Mouse (Mus musculus) limb, embryonic 10.5 days (tissue): Measurements from ENCODE around the gene Fam114a1. TPM values are rescaled to one million over a fixed set of nuclear protein-coding genes. Genes with fewer than 3 reads are reported as not detected.
A peak's percentile ranks its signal among the peaks of the same experiment; 100 is the strongest.

Experiments
- DNase-seq: peaks from one replicate; pipeline ENCODE4 v3.0.0-alpha.2; 2017; ENCODE audit warnings: low spot score
- H3K27ac ChIP-seq: fragments of 300-500 bp; sonication (generic); 2 replicates; pipeline ENCODE4 v1.5.1; 2016; ENCODE audit warnings: mild to moderate bottlenecking
- H3K27me3 ChIP-seq: fragments of 300-500 bp; sonication (generic); 2 replicates; pipeline ENCODE4 v1.6.1; 2016; ENCODE audit warnings: low read depth, mild to moderate bottlenecking; ENCODE audit not compliant: poor library complexity, severe bottlenecking
- H3K36me3 ChIP-seq: fragments of 300-500 bp; sonication (generic); 2 replicates; pipeline ENCODE4 v1.6.1; 2016; ENCODE audit warnings: mild to moderate bottlenecking, moderate library complexity
- H3K4me1 ChIP-seq: fragments of 300-500 bp; sonication (generic); 2 replicates; pipeline ENCODE4 v1.6.1; 2016
- H3K4me3 ChIP-seq: fragments of 300-500 bp; sonication (generic); 2 replicates; pipeline ENCODE4 v1.5.1; 2016; ENCODE audit warnings: mild to moderate bottlenecking, moderate library complexity
- H3K9me3 ChIP-seq: fragments of 300-500 bp; sonication (generic); replicated peaks from 2 replicates; pipeline ENCODE4 v1.6.1; 2016; ENCODE audit warnings: mild to moderate bottlenecking
- WGBS: fragments of 180-500 bp; shearing (Covaris S2); methylation state at CpG from one replicate; pipeline ENCODE4 v1.1.7; 2016; 5-methylcytosine and 5-hydroxymethylcytosine counted together
- polyA plus RNA-seq: library from polyadenylated mRNA; unstranded; fragments of >200 nt; fragmentation: Nextera tagmentation; extraction: Ambion mirVana; gene quantifications from 2 replicates; pipeline ENCODE4 v1.2.1, GENCODE M21; 2016

The Fam114a1 gene
- polyA plus RNA-seq, 1 experiment from 2014 or later = 18.3 TPM

DNA sequence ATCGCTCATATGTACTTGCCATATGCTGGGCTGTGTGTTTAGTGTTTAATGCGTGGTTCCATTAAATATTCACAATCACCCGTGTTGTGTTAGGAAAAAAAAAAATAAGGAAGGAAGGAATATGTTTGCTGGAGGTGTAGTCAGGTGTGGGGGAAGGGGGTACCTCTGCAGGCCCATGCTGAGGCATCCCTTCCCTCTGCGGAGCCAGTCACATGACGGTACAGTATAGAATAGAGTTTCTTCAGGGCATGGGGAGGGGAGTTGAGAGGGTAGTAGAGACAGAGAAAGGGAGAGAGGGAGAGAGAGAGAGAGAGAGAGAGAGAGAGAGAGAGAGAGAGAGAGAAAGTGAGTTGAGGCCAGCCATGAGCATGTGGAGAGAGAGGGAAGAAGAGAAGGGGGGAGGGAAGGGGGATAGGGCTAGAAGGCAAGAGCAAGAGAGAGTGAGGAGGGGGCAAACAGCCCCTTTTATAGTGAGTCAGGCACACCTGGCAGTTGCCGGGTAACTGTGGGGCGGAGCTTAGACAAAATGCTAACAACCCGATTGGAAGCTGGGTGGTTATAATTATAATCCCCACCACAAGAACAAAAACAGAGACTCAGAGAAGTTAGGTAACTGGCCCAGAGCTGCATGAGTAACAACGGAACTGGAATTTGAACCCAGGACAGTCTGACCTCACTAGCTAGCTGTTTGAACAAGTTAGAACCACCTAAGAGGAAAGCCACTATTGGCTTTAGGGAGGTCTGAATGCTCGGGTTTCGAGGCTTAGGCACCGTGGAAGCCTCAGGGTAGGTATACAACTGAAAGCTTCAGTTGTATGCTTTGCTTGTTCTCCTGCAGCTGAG is 76.8 kb downstream of the Fam114a1 start:
- H3K9me3 ChIP-seq = no peaks in the 10 kb centered on the region
- no peak overlapping the region for H3K4me3 ChIP-seq
- DNase-seq = no peak
- H3K27me3 ChIP-seq = no peaks in the 10 kb centered on the region
- H3K36me3 ChIP-seq = no peaks in the 10 kb centered on the region
- 69% methylated on average over 12 of the region's 12 CpGs for WGBS
- H3K27ac ChIP-seq = no peak overlapping the region
- H3K4me1 ChIP-seq = peaks cover 11% of the 10 kb centered on the region

GRCm38 (mm10) chr5:65047285-65047855 is 77.5 kb downstream of the Fam114a1 start:
- Histone ChIP-seq H3K27ac (no peak overlapping the region), H3K36me3 (no peaks in the 10 kb centered on the region), H3K9me3 (no peaks in the 10 kb centered on the region), H3K27me3 (no peaks in the 10 kb centered on the region), H3K4me1 (peaks cover 16% of the 10 kb centered on the region), H3K4me3 (no peak overlapping the region)
- DNase-seq = no peak
- 80% methylated on average over 12 of the region's 12 CpGs for WGBS

- Histone ChIP-seq H3K27me3 (no peaks in the 10 kb centered on the region), H3K36me3 (no peaks in the 10 kb centered on the region), H3K27ac (no peak overlapping the region), H3K9me3 (no peaks in the 10 kb centered on the region), H3K4me3 (no peak overlapping the region), H3K4me1 (peaks cover 27% of the 10 kb centered on the region)
- DNase-seq = no peak
- WGBS = 86% methylated on average over 5 of the region's 5 CpGs
Measured at GRCm38 (mm10) chr5:65049880-65050279, 80.0 kb downstream of the Fam114a1 start.

DNA sequence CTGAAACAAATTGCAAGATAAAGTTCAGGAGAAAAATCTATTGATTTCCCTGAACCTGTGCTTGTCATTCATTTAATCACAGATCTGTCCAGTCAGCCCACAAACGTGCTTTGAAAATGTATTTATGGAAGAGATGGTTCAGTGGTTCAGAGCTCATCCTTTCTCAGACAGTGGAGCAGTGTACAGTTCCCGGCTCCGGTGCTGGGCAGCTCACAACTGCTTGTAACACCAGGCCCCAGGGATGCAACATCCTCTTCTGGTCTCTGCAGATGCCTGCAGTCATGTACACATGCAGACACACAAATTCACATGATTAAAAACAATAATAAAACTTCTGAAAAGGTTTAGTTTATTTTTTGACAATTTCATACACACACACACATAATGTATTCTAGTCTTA is 81.6 kb downstream of the Fam114a1 start:
- Histone ChIP-seq H3K4me3 (no peak overlapping the region), H3K9me3 (no peaks in the 10 kb centered on the region), H3K27me3 (no peaks in the 10 kb centered on the region), H3K4me1 (peaks cover 25% of the 10 kb centered on the region), H3K36me3 (no peaks in the 10 kb centered on the region), H3K27ac (no peak overlapping the region)
- no peak for DNase-seq
- 87% methylated on average over 3 of the region's 3 CpGs for WGBS

DNA sequence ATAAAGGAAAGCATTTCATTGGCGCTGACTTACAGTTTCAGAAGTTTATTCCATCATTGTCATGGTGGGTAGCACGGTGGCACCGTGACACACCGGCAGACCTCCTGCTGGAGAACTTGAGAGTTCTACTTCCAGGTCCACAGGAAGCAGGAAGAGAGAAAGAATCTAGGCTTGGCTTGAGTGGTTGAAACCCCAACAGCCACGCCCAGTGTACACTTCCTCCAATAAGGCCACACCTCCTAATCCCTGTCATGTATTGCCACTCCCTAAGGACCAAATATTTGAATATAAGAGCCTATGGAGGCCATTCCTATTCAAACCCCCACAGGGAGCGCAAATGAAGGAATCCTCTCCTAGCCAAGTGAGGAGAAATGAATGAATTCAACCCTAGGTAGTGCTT is 87.7 kb downstream of the Fam114a1 start:
- Histone ChIP-seq H3K4me3 (no peak overlapping the region), H3K36me3 (no peaks in the 10 kb centered on the region), H3K9me3 (no peaks in the 10 kb centered on the region), H3K27ac (no peak overlapping the region), H3K4me1 (peaks cover 8% of the 10 kb centered on the region), H3K27me3 (no peaks in the 10 kb centered on the region)
- 94% methylated on average over 6 of the region's 6 CpGs for whole genome bisulfite sequencing
- no peak for DNase-seq

- no peaks in the 10 kb centered on the region for H3K27me3 ChIP-seq
- H3K36me3 ChIP-seq = no peaks in the 10 kb centered on the region
- WGBS = 72% methylated on average over 2 of the region's 2 CpGs
- H3K4me3 ChIP-seq = no peak overlapping the region
- no peak for DNase-seq
- H3K9me3 ChIP-seq = no peaks in the 10 kb centered on the region
- no peaks in the 10 kb centered on the region; the same call in 1 of the 2 replicates for H3K4me1 ChIP-seq
- no peak overlapping the region for H3K27ac ChIP-seq
Measured at GRCm38 (mm10) chr5:65059806-65060205, 89.9 kb downstream of the Fam114a1 start.

DNA sequence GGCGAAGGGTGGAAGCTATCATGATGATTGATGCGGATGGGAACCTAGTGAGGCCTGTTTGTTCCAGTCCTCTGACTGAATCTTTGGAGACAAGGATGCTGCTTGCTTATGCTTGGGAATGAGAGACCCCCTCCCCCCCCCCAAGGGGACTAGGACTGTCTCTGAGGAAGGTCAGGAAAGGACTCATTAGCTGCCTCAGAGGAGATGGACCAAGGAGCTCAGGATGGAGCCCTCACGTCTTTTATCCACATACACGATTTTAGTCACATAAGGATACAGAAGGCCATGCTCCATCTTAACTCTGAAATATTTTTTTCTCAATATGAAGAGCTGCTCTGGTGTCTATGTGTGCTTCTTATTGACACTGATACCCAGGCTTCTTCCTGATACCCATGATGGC is 92.4 kb downstream of the Fam114a1 start:
- no peak for DNase-seq
- H3K36me3 ChIP-seq = no peaks in the 10 kb centered on the region
- 95% methylated on average over 4 of the region's 4 CpGs for WGBS
- no peak overlapping the region for H3K27ac ChIP-seq
- no peaks in the 10 kb centered on the region; the same call in 1 of the 2 replicates for H3K4me1 ChIP-seq
- H3K27me3 ChIP-seq = no peaks in the 10 kb centered on the region
- no peak overlapping the region for H3K4me3 ChIP-seq
- H3K9me3 ChIP-seq = no peaks in the 10 kb centered on the region

- no peaks in the 10 kb centered on the region for H3K9me3 ChIP-seq
- H3K27ac ChIP-seq = no peak overlapping the region
- 93% methylated on average over 2 of the region's 2 CpGs for WGBS
- H3K4me3 ChIP-seq = no peak overlapping the region
- no peaks in the 10 kb centered on the region for H3K27me3 ChIP-seq
- H3K4me1 ChIP-seq = peaks cover 4% of the 10 kb centered on the region
- DNase-seq = no peak
- no peaks in the 10 kb centered on the region for H3K36me3 ChIP-seq
Measured at GRCm38 (mm10) chr5:65063266-65063665, 93.4 kb downstream of the Fam114a1 start.

DNA sequence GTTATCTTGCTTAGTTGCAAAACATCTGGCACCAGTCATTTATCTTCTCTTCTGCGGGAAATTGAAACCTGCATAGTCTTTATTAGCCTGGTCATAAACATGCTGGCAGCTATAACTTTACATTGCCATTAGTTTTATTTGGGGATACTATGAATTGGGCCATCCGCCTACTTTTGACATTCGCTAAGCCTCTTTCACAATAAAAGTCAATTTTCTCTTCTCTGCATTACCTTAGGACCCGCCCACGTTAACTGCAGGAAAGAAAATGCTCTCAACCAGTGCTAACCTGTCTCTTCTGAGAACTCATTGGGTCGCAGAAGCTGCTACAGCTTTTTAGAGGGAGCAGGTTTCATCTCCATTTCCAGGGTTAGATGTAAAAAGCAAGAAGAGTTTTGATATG is 98.3 kb downstream of the Fam114a1 start:
- Histone ChIP-seq H3K4me1 (peaks cover 38% of the 10 kb centered on the region), H3K4me3 (no peak overlapping the region), H3K27me3 (no peaks in the 10 kb centered on the region), H3K36me3 (no peaks in the 10 kb centered on the region), H3K9me3 (no peaks in the 10 kb centered on the region), H3K27ac (no peak overlapping the region)
- 60% methylated on average over 6 of the region's 6 CpGs for WGBS
- no peak for DNase-seq

- 45% methylated on average over 11 of the region's 11 CpGs for WGBS
- Histone ChIP-seq H3K36me3 (no peaks in the 10 kb centered on the region), H3K27ac (peak overlapping the region; percentile 47), H3K9me3 (no peaks in the 10 kb centered on the region), H3K4me3 (no peak overlapping the region; the same call in 1 of the 2 replicates), H3K4me1 (peaks cover 38% of the 10 kb centered on the region), H3K27me3 (no peaks in the 10 kb centered on the region)
- DNase-seq = no peak
Measured at GRCm38 (mm10) chr5:65069872-65070271, 100.0 kb downstream of the Fam114a1 start.

GRCm38 (mm10) chr5:65071689-65072118 is 101.8 kb downstream of the Fam114a1 start:
- Histone ChIP-seq H3K27me3 (no peaks in the 10 kb centered on the region), H3K36me3 (no peaks in the 10 kb centered on the region), H3K4me1 (peaks cover 38% of the 10 kb centered on the region), H3K27ac (no peak overlapping the region), H3K9me3 (no peaks in the 10 kb centered on the region), H3K4me3 (no peak overlapping the region)
- WGBS = 44% methylated on average over 6 of the region's 6 CpGs
- DNase-seq = no peak

GRCm38 (mm10) chr5:65073247-65073646 is 103.4 kb downstream of the Fam114a1 start:
- Histone ChIP-seq H3K4me3 (no peak overlapping the region), H3K27ac (no peak overlapping the region), H3K36me3 (no peaks in the 10 kb centered on the region), H3K9me3 (no peaks in the 10 kb centered on the region), H3K27me3 (no peaks in the 10 kb centered on the region), H3K4me1 (peaks cover 34% of the 10 kb centered on the region)
- no peak for DNase-seq
- WGBS = 81% methylated on average over 4 of the region's 4 CpGs

DNA sequence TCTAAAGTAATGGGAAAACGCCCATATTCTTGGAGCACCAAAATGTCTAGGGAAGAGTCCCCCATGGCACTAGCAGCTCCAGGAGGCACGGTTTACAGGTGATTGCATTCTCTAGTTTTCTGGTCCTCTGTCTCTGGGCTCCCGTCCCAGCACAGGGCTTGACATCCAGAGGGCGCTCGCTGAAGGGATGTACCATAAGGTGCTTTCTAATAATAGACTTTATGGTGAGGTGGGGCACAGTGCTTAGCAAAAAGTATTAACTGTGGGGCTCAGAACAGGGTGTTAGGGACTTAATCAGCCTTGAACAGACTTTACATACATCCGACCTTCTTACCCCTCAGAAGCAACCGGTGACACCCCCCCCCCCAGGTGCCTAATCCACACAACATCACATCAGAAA is 104.8 kb downstream of the Fam114a1 start:
- Histone ChIP-seq H3K9me3 (no peaks in the 10 kb centered on the region), H3K4me1 (peaks cover 24% of the 10 kb centered on the region), H3K36me3 (no peaks in the 10 kb centered on the region), H3K27ac (no peak overlapping the region), H3K27me3 (no peaks in the 10 kb centered on the region), H3K4me3 (no peak overlapping the region)
- 69% methylated on average over 7 of the region's 7 CpGs for WGBS
- DNase-seq = no peak
